8 mouse cellular contexts compared by ENCODE assay signal in genomic region chr10:19850998-19851691, GRCm38 (mm10). TPM values are rescaled to one million over a fixed set of nuclear protein-coding genes. Genes with fewer than 3 reads are reported as not detected.
DNase-seq lines count a peak whose midpoint lies in the region; ATAC-seq and TF ChIP-seq lines count a peak whose summit lies in the region.

Gene Slc35d3, minus strand, starts transcription at chr10:19851459.

- H3K79me2 ChIP-seq in myocyte (ENCODE audit: control insufficient read depth, insufficient read depth) = no peaks in the 10 kb centered on the region

- H3K4me3 ChIP-seq in brown adipose tissue, adult 24 weeks (ENCODE audit: insufficient read depth, low read depth, low read length) = peak within 1 kb of the TSS; percentile 51
- peak within 1 kb of the TSS; percentile 67 for H3K4me3 ChIP-seq in heart, embryonic 13.5 days
- peak within 1 kb of the TSS; percentile 64 for H3K4me3 ChIP-seq in limb, embryonic 12.5 days (replicated peaks)
- no peak within 1 kb of the TSS for H3K4me3 ChIP-seq in myocyte

- H3K27me3 ChIP-seq in heart, embryonic 13.5 days (replicated peaks) = peaks cover 80% of the 10 kb centered on the region
- H3K27me3 ChIP-seq in limb, embryonic 12.5 days = peaks cover 55% of the 10 kb centered on the region
- peaks cover 33% of the 10 kb centered on the region for H3K27me3 ChIP-seq in myocyte (ENCODE audit: control insufficient read depth, insufficient read depth, insufficient read length)

- no peaks in the 10 kb centered on the region for H3K36me3 ChIP-seq in heart, embryonic 13.5 days
- H3K36me3 ChIP-seq in limb, embryonic 12.5 days = no peaks in the 10 kb centered on the region
- no peaks in the 10 kb centered on the region for H3K36me3 ChIP-seq in myocyte (ENCODE audit: control insufficient read depth, insufficient read depth)

- peaks cover 15% of the 10 kb centered on the region for H3K4me1 ChIP-seq in brown adipose tissue, adult 24 weeks (ENCODE audit: control insufficient read depth, insufficient read depth, insufficient read length, low read length)
- peaks cover 29% of the 10 kb centered on the region for H3K4me1 ChIP-seq in heart, embryonic 13.5 days
- H3K4me1 ChIP-seq in limb, embryonic 12.5 days (replicated peaks) = peaks cover 35% of the 10 kb centered on the region

- H3K4me2 ChIP-seq in heart, embryonic 13.5 days = peak within 1 kb of the TSS; percentile 99
- H3K4me2 ChIP-seq in limb, embryonic 12.5 days = peak within 1 kb of the TSS; percentile 99
- H3K4me2 ChIP-seq in myocyte (ENCODE audit: low read depth) = no peak within 1 kb of the TSS

- H3K27ac ChIP-seq in brown adipose tissue, adult 24 weeks (replicated peaks; ENCODE audit: low read depth, low read length) = no peak within 1 kb of the TSS
- H3K27ac ChIP-seq in heart, embryonic 13.5 days (replicated peaks) = no peak within 1 kb of the TSS
- no peak within 1 kb of the TSS for H3K27ac ChIP-seq in limb, embryonic 12.5 days

- no peaks in the 10 kb centered on the region for H3K9me3 ChIP-seq in heart, embryonic 13.5 days
- no peaks in the 10 kb centered on the region for H3K9me3 ChIP-seq in limb, embryonic 12.5 days

- peak within 1 kb of the TSS; percentile 77 for H3K9ac ChIP-seq in heart, embryonic 13.5 days
- H3K9ac ChIP-seq in limb, embryonic 12.5 days (replicated peaks) = peak within 1 kb of the TSS; percentile 60

- peak; percentile 41 to 46 for DNase-seq in cerebellum, postnatal 4 days (ENCODE audit: low spot score in 2 of 2)
- DNase-seq in cerebellum, adult 8-10 months = no peak
- peak; percentile 82 for DNase-seq in CD4-positive, CD25-positive, alpha-beta regulatory T cell, adult 2 months (ENCODE audit: low read depth, low spot score)
- DNase-seq in thymus, postnatal 10 days (ENCODE audit: low spot score in 2 of 2) = peak; percentile 47 to 64

- H3ac ChIP-seq in myocyte (ENCODE audit: control insufficient read depth, insufficient read length) = peak within 1 kb of the TSS; percentile 0

- ATAC-seq in heart, embryonic 13.5 days (ENCODE audit: extremely low read depth, insufficient number of reproducible peaks, low FRiP score, low TSS enrichment) = no peak
- ATAC-seq in limb, embryonic 12.5 days (ENCODE audit: insufficient number of reproducible peaks, insufficient read depth, low FRiP score, low TSS enrichment, low read depth) = peak; percentile 39; the same call in 1 of the 2 replicates

- TF ChIP-seq POLR2A in myocyte (IDR thresholded peaks at IDR 0.05; ENCODE audit: insufficient read length, low read depth) = no peak

- 1% methylated on average over 69 of the region's 72 CpGs for WGBS in heart, embryonic 13.5 days
- under 1% methylated on average over 64 of the region's 72 CpGs for WGBS in limb, embryonic 12.5 days

TF ChIP-seq in myocyte, 11 proteins besides CTCF, POLR2A, EP300 and RAD21:
- TF ChIP-seq USF1 (IDR thresholded peaks at IDR 0.05; ENCODE audit: low read depth) (no peak), TCF3 (IDR thresholded peaks at IDR 0.05; ENCODE audit: insufficient read length, low read depth) (no peak), E2F4 (IDR thresholded peaks at IDR 0.05; ENCODE audit: insufficient read depth) (no peak), MYOD1 (IDR thresholded peaks at IDR 0.05; ENCODE audit: control insufficient read depth in 1 of 3, insufficient read length in 2 of 3, low read depth in 2 of 3) (no peak), CEBPB (IDR thresholded peaks at IDR 0.05; ENCODE audit: insufficient read depth, poor library complexity, severe bottlenecking) (no peak), MYOG (IDR thresholded peaks at IDR 0.05; ENCODE audit: control insufficient read depth in 1 of 3, insufficient read depth in 1 of 3, insufficient read length in 2 of 3, low read depth in 2 of 3) (no peak), POLR2AphosphoS2 (IDR thresholded peaks at IDR 0.05; ENCODE audit: insufficient read length, low read depth) (no peak), TCF12 (IDR thresholded peaks at IDR 0.05; ENCODE audit: insufficient read depth, poor library complexity, severe bottlenecking) (no peak), MAX (IDR thresholded peaks at IDR 0.05; ENCODE audit: low read depth) (no peak), SRF (IDR thresholded peaks at IDR 0.05; ENCODE audit: control insufficient read depth, insufficient read length, low read depth) (no peak), REST (IDR thresholded peaks at IDR 0.05; ENCODE audit: insufficient read depth, insufficient read length) (no peak)

RNA-seq across cellular contexts. Expression of gene Slc35d3, which starts in this region (rescaled TPM):
- not detected in 2 replicates for polyA plus RNA-seq in brown adipose tissue, adult 24 weeks (2012; ENCODE audit: insufficient read depth, insufficient read length, missing spikeins)
- polyA plus RNA-seq in heart, embryonic 13.5 days (2015; fragmentation: Nextera tagmentation; extraction: Ambion mirVana) = 0.87 and 1.1 TPM in 2 replicates
- 0.61 and 0.69 TPM in 2 replicates for polyA plus RNA-seq in limb, embryonic 12.5 days (2016; fragmentation: Nextera tagmentation; extraction: Ambion mirVana)
- not detected for polyA plus RNA-seq in myocyte (2012; fragmentation: generic; extraction: Trizol)

Comparison
In these comparisons a context has a peak if more than half of its experiments do, and no peak if none do; other contexts are left out.
1. Peak in ATAC-seq, H3K4me3 ChIP-seq, H3K9ac ChIP-seq and H3K4me2 ChIP-seq in limb, embryonic 12.5 days; RNA of the gene not detected or under 1 TPM.